ENCODE assay signal across 20 mouse cellular contexts in the genomic region with DNA sequence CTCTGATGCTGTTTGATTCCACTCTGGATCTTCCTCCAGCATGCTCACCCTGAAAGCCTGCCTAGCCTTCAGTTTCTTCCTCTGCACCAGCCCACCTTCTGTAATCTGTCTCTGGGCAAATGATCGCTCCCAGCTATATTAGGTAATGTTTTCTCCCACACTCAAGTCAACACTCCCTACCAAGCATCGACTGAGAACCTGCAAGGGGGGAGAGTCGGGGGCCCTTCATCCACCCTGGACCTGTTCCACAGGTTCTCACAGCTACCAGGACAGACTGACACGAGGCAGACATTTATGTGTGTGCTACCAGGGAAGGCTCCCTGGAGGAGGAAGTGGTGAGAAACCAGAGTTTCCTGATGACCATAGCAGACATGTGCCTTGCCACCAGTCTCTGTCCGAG.
DNase-seq lines count a peak whose midpoint lies in the region; ATAC-seq lines count a peak whose summit lies in the region.
"Had no signal": no experiment of that assay in that cellular context is flagged by ENCODE, and none has a peak within 500 bp of the region (broad histone marks: within the 10 kb centered on the region; RNA-seq: fewer than 3 reads in every experiment).

No protein-coding gene starts in this region.

- H3K27me3 ChIP-seq in intestine, embryonic 15.5 days (replicated peaks) = no peaks in the 10 kb centered on the region
- H3K27me3 ChIP-seq in stomach, embryonic 16.5 days (ENCODE audit: control insufficient read depth, insufficient read depth, low read length) = no peaks in the 10 kb centered on the region
- H3K27me3 ChIP-seq: CH12.LX; forebrain, embryonic 15.5 days; liver, embryonic 13.5 days; lung, embryonic 15.5 days; megakaryocyte, embryonic 14.5 days; neural tube, embryonic 13.5 days had no signal

- no peak overlapping the region for H3K4me2 ChIP-seq in intestine, embryonic 15.5 days (replicated peaks)
- no peak overlapping the region for H3K4me2 ChIP-seq in stomach, embryonic 16.5 days (ENCODE audit: low read depth, low read length)
- H3K4me2 ChIP-seq: forebrain, embryonic 15.5 days; heart, embryonic 13.5 days; liver, embryonic 13.5 days; lung, embryonic 15.5 days; neural tube, embryonic 13.5 days had no signal

- 52% methylated on average over 5 of the region's 5 CpGs for WGBS in intestine, embryonic 15.5 days
- 30% methylated on average over 5 of the region's 5 CpGs for WGBS in stomach, embryonic 16.5 days

- ATAC-seq in frontal cortex, adult (ENCODE audit: low TSS enrichment) = peak; percentile 73
- ATAC-seq in intestine, embryonic 15.5 days = peak; percentile 65
- peak; percentile 87; the same call in 1 of the 2 replicates for ATAC-seq in stomach, embryonic 16.5 days (ENCODE audit: insufficient read depth, low FRiP score)

- no peak for DNase-seq in frontal cortex, adult 2 months (ENCODE audit: extremely low spot score in 1 of 2, low spot score in 1 of 2)
- DNase-seq in lung, postnatal 36 days = peak; percentile 2
- no peak for DNase-seq in lung, postnatal 4 days
- no peak for DNase-seq in right cerebral cortex, postnatal 4 days
- DNase-seq in left cerebral cortex, postnatal 25 days (ENCODE audit: low spot score in 2 of 2) = no peak
- DNase-seq: adrenal gland, adult 2 months; heart, postnatal 36 days; kidney, adult 11 months; kidney, postnatal 36 days; liver, embryonic 13.5 days; thymus, postnatal 36 days had no signal

- no peaks in the 10 kb centered on the region for H3K36me3 ChIP-seq in intestine, embryonic 15.5 days
- H3K36me3 ChIP-seq in stomach, embryonic 16.5 days (ENCODE audit: control insufficient read depth, insufficient read depth, low read length) = no peaks in the 10 kb centered on the region
- H3K36me3 ChIP-seq: forebrain, embryonic 15.5 days; heart, embryonic 13.5 days; liver, embryonic 13.5 days; lung, embryonic 15.5 days; neural tube, embryonic 13.5 days had no signal

- intact Hi-C loops in left cerebral cortex, postnatal 25 days (cut with DNase I) = no loop called here

- no peak overlapping the region for H3K4me3 ChIP-seq in intestine, embryonic 15.5 days (replicated peaks)
- no peak overlapping the region for H3K4me3 ChIP-seq in stomach, embryonic 16.5 days (replicated peaks; ENCODE audit: low read length)
- H3K4me3 ChIP-seq: forebrain, embryonic 15.5 days; heart, embryonic 13.5 days; liver, embryonic 13.5 days; lung, embryonic 15.5 days; megakaryocyte, embryonic 14.5 days; neural tube, embryonic 13.5 days had no signal

- H3K27ac ChIP-seq in intestine, embryonic 15.5 days = no peak overlapping the region
- H3K27ac ChIP-seq in stomach, embryonic 16.5 days (ENCODE audit: low read length) = peak overlapping the region; percentile 43
- H3K27ac ChIP-seq: forebrain, embryonic 15.5 days; heart, embryonic 13.5 days; liver, embryonic 13.5 days; lung, embryonic 15.5 days; neural tube, embryonic 13.5 days had no signal

- no peaks in the 10 kb centered on the region for H3K9me3 ChIP-seq in intestine, embryonic 15.5 days
- H3K9me3 ChIP-seq in stomach, embryonic 16.5 days (replicated peaks; ENCODE audit: control insufficient read depth, low read length) = no peaks in the 10 kb centered on the region
- H3K9me3 ChIP-seq: forebrain, embryonic 15.5 days; heart, embryonic 13.5 days; liver, embryonic 13.5 days; lung, embryonic 15.5 days; neural tube, embryonic 13.5 days had no signal

- no peaks in the 10 kb centered on the region for H3K4me1 ChIP-seq in intestine, embryonic 15.5 days (replicated peaks)
- H3K4me1 ChIP-seq in stomach, embryonic 16.5 days (ENCODE audit: control insufficient read depth, insufficient read depth, low read length) = peaks cover 4% of the 10 kb centered on the region; the same call in 1 of the 2 replicates
- H3K4me1 ChIP-seq: heart, embryonic 13.5 days; liver, embryonic 13.5 days; lung, embryonic 15.5 days; neural tube, embryonic 13.5 days had no signal

- no peak overlapping the region for H3K9ac ChIP-seq in intestine, embryonic 15.5 days
- H3K9ac ChIP-seq in stomach, embryonic 16.5 days (ENCODE audit: low read length) = no peak overlapping the region
- H3K9ac ChIP-seq: forebrain, embryonic 15.5 days; heart, embryonic 13.5 days; liver, embryonic 13.5 days; lung, embryonic 15.5 days; neural tube, embryonic 13.5 days had no signal
